8 mouse cellular contexts compared by ENCODE assay signal in genomic region chr13:115101355-115102191, GRCm38 (mm10). TPM values are rescaled to one million over a fixed set of nuclear protein-coding genes. Genes with fewer than 3 reads are reported as not detected.
DNase-seq lines count a peak whose midpoint lies in the region; ATAC-seq lines count a peak whose summit lies in the region.

TSS of gene Gm49395 (minus strand) at chr13:115101921.
TSS of gene Itga1 (minus strand) at chr13:115101964.

- peaks cover 10% of the 10 kb centered on the region; the same call in 1 of the 2 replicates for H3K4me1 ChIP-seq in forebrain, embryonic 12.5 days
- peaks cover 22% of the 10 kb centered on the region for H3K4me1 ChIP-seq in heart, embryonic 16.5 days (ENCODE audit: control insufficient read depth, insufficient read depth, low read length)
- no peaks in the 10 kb centered on the region for H3K4me1 ChIP-seq in liver, embryonic 16.5 days (ENCODE audit: control insufficient read depth, low read depth, low read length)
- H3K4me1 ChIP-seq in neural tube, embryonic 11.5 days (ENCODE audit: control insufficient read depth, insufficient read depth, low read length): peaks cover 2% of the 10 kb centered on the region; the same call in 1 of the 2 replicates

- H3K9me3 ChIP-seq in forebrain, embryonic 12.5 days: no peaks in the 10 kb centered on the region
- H3K9me3 ChIP-seq in heart, embryonic 16.5 days (replicated peaks; ENCODE audit: control insufficient read depth, low read length): no peaks in the 10 kb centered on the region
- H3K9me3 ChIP-seq in liver, embryonic 16.5 days (replicated peaks; ENCODE audit: control insufficient read depth, low read length): no peaks in the 10 kb centered on the region
- H3K9me3 ChIP-seq in neural tube, embryonic 11.5 days (ENCODE audit: control insufficient read depth, low read length): no peaks in the 10 kb centered on the region

- ATAC-seq in forebrain, embryonic 12.5 days (ENCODE audit: low FRiP score): peak; percentile 81
- peak; percentile 90 for ATAC-seq in heart, embryonic 16.5 days (replicated peaks; ENCODE audit: extremely low read depth, insufficient read depth, low FRiP score)
- peak; percentile 86 for ATAC-seq in liver, embryonic 16.5 days (ENCODE audit: low read depth)
- peak; percentile 83 for ATAC-seq in neural tube, embryonic 11.5 days (ENCODE audit: insufficient read depth, low FRiP score, low TSS enrichment)

- peak; percentile 73 for DNase-seq in 3T3-L1 (ENCODE audit: low read depth, low spot score)
- DNase-seq in adrenal gland, postnatal 4 days (ENCODE audit: low spot score in 2 of 2): peak; percentile 35 to 68
- peak; percentile 94 for DNase-seq in kidney, postnatal 14 days
- peak; percentile 78 for DNase-seq in neural tube, embryonic 11.5 days (ENCODE audit: low spot score)
- DNase-seq in testis, postnatal 14 days (ENCODE audit: low spot score): peak; percentile 49

- WGBS in forebrain, embryonic 12.5 days: under 1% methylated on average over 39 of the region's 39 CpGs
- WGBS in heart, embryonic 16.5 days: 1% methylated on average over 39 of the region's 39 CpGs
- WGBS in liver, embryonic 16.5 days (ENCODE audit: insufficient replicate concordance): 1% methylated on average over 39 of the region's 39 CpGs
- 0% methylated on average over 39 of the region's 39 CpGs for WGBS in neural tube, embryonic 11.5 days

- H3K4me3 ChIP-seq in forebrain, embryonic 12.5 days (replicated peaks): peak within 1 kb of the TSS; percentile 50
- H3K4me3 ChIP-seq in heart, embryonic 16.5 days (ENCODE audit: low read length): peak within 1 kb of the TSS; percentile 67
- H3K4me3 ChIP-seq in liver, embryonic 16.5 days (ENCODE audit: low read depth, low read length): peak within 1 kb of the TSS; percentile 63
- H3K4me3 ChIP-seq in neural tube, embryonic 11.5 days (ENCODE audit: low read depth, low read length): peak within 1 kb of the TSS; percentile 50

- no peaks in the 10 kb centered on the region for H3K36me3 ChIP-seq in forebrain, embryonic 12.5 days (replicated peaks)
- H3K36me3 ChIP-seq in heart, embryonic 16.5 days (ENCODE audit: control insufficient read depth, insufficient read depth): peaks cover 3% of the 10 kb centered on the region; the same call in 1 of the 2 replicates
- H3K36me3 ChIP-seq in liver, embryonic 16.5 days (ENCODE audit: control insufficient read depth, insufficient read depth): no peaks in the 10 kb centered on the region
- H3K36me3 ChIP-seq in neural tube, embryonic 11.5 days (ENCODE audit: control insufficient read depth, insufficient read depth, low read length): no peaks in the 10 kb centered on the region

- H3K27ac ChIP-seq in forebrain, embryonic 12.5 days: 0 out of 2 replicates have a peak within 1 kb of the TSS, but pooled peaks have one; percentile 26
- peak within 1 kb of the TSS; percentile 91 for H3K27ac ChIP-seq in heart, embryonic 16.5 days (ENCODE audit: low read length)
- peak within 1 kb of the TSS; percentile 83 for H3K27ac ChIP-seq in liver, embryonic 16.5 days (ENCODE audit: low read length)
- peak within 1 kb of the TSS; percentile 5; the same call in 1 of the 2 replicates for H3K27ac ChIP-seq in neural tube, embryonic 11.5 days (ENCODE audit: low read depth, low read length)

- peaks cover 22% of the 10 kb centered on the region for H3K27me3 ChIP-seq in forebrain, embryonic 12.5 days
- H3K27me3 ChIP-seq in heart, embryonic 16.5 days (ENCODE audit: control insufficient read depth, insufficient read depth, low read length): no peaks in the 10 kb centered on the region
- H3K27me3 ChIP-seq in liver, embryonic 16.5 days (ENCODE audit: control insufficient read depth, insufficient read depth, low read depth, low read length): peaks cover 30% of the 10 kb centered on the region
- 0 out of 2 replicates have a peak, but pooled peaks cover 5% of the 10 kb centered on the region for H3K27me3 ChIP-seq in neural tube, embryonic 11.5 days (ENCODE audit: control insufficient read depth, insufficient read depth, low read length)

- H3K4me2 ChIP-seq in forebrain, embryonic 12.5 days: peak within 1 kb of the TSS; percentile 90
- H3K4me2 ChIP-seq in heart, embryonic 16.5 days (ENCODE audit: low read depth, low read length): peak within 1 kb of the TSS; percentile 66
- H3K4me2 ChIP-seq in liver, embryonic 16.5 days (ENCODE audit: low read depth, low read length): peak within 1 kb of the TSS; percentile 51
- peak within 1 kb of the TSS; percentile 86 for H3K4me2 ChIP-seq in neural tube, embryonic 11.5 days (ENCODE audit: low read depth)

- H3K9ac ChIP-seq in forebrain, embryonic 12.5 days: peak within 1 kb of the TSS; percentile 51
- peak within 1 kb of the TSS; percentile 81 for H3K9ac ChIP-seq in heart, embryonic 16.5 days (ENCODE audit: low read length)
- peak within 1 kb of the TSS; percentile 15 for H3K9ac ChIP-seq in liver, embryonic 16.5 days (ENCODE audit: low read depth, low read length)
- H3K9ac ChIP-seq in neural tube, embryonic 11.5 days (ENCODE audit: low read length): peak within 1 kb of the TSS; percentile 26

RNA-seq across cellular contexts. Expression of gene Gm49395, which starts in this region (rescaled TPM):
- 10 to 100 TPM in 1 of 2 experiments, 1 to 10 TPM in 1; 7.9 to 14.8 TPM for total RNA-seq in adrenal gland, postnatal 4 days (2021)
- polyA plus RNA-seq in forebrain, embryonic 12.5 days (2016; fragmentation: Nextera tagmentation; extraction: Ambion mirVana): 1.6 and 3.6 TPM in 2 replicates
- polyA plus RNA-seq in heart, embryonic 16.5 days (2015; fragmentation: Nextera tagmentation; extraction: Ambion mirVana): 7.6 and 8.4 TPM in 2 replicates
- polyA plus RNA-seq in liver, embryonic 16.5 days (2015; fragmentation: Nextera tagmentation; extraction: Ambion mirVana): 2.8 TPM in 2 replicates
- polyA plus RNA-seq in neural tube, embryonic 11.5 days (2014; fragmentation: Nextera tagmentation; extraction: Ambion mirVana): 2.6 and 3.7 TPM in 2 replicates

RNA-seq across cellular contexts. Expression of gene Itga1, which starts in this region (rescaled TPM):
- total RNA-seq in adrenal gland, postnatal 4 days (2021): 10 to 100 TPM; 25.9 to 32.9 TPM
- 4.8 and 5.2 TPM in 2 replicates for polyA plus RNA-seq in forebrain, embryonic 12.5 days (2016; fragmentation: Nextera tagmentation; extraction: Ambion mirVana)
- 26.3 and 29.2 TPM in 2 replicates for polyA plus RNA-seq in heart, embryonic 16.5 days (2015; fragmentation: Nextera tagmentation; extraction: Ambion mirVana)
- 5.4 and 6.5 TPM in 2 replicates for polyA plus RNA-seq in liver, embryonic 16.5 days (2015; fragmentation: Nextera tagmentation; extraction: Ambion mirVana)
- polyA plus RNA-seq in neural tube, embryonic 11.5 days (2014; fragmentation: Nextera tagmentation; extraction: Ambion mirVana): 7.8 TPM in 2 replicates

Comparison
In these comparisons a context has a peak if more than half of its experiments do, and no peak if none do; other contexts are left out.
1. Peak in every context shown above with its lines: DNase-seq, ATAC-seq, H3K4me3 ChIP-seq and H3K27ac ChIP-seq.
2. H3K27ac ChIP-seq: peak in every context shown above with its lines; median percentile 91 in heart, embryonic 16.5 days; 83 in liver, embryonic 16.5 days; 26 in forebrain, embryonic 12.5 days; 5 in neural tube, embryonic 11.5 days.
3. H3K9ac ChIP-seq: peak in every context shown above with its lines; median percentile 81 in heart, embryonic 16.5 days; 51 in forebrain, embryonic 12.5 days; 26 in neural tube, embryonic 11.5 days; 15 in liver, embryonic 16.5 days.